Mouse (Mus musculus): ENCODE results near the gene AL731706.1.

AL731706.1 gene

GRCm38 (mm10) chr2:136834715-136835075 is 56.5 kb downstream of the AL731706.1 start:
- DNase-seq (ENCODE audit: low read depth) = no peak

- no peak for DNase-seq (ENCODE audit: low read depth)
Measured at GRCm38 (mm10) chr2:136833976-136834714, 57.0 kb downstream of the AL731706.1 start.

- DNase-seq (ENCODE audit: low read depth) = no peak
Measured at GRCm38 (mm10) chr2:136832936-136833335, 58.3 kb downstream of the AL731706.1 start.

Data from naive thymus-derived CD4-positive, alpha-beta T cell, adult 2 months (primary cell).